Mouse (Mus musculus) stomach, postnatal 0 days (tissue): ENCODE data around the gene Sst.

Source experiments
- CTCF ChIP-seq: IDR thresholded peaks from 2 replicates; pipeline ENCODE4 v1.5.1; 2016; ENCODE audit warnings: antibody characterized with exemption, low read depth, mild to moderate bottlenecking, moderate library complexity
- EP300 ChIP-seq: optimal IDR thresholded peaks from 2 replicates; pipeline ENCODE3; 2016; ENCODE audit warnings: antibody characterized with exemption

- TF ChIP-seq CTCF: no peak
- no peak for TF ChIP-seq EP300
Measured at GRCm38 (mm10) chr16:23927301-23928114, 36.8 kb upstream of the Sst start.
